Mouse (Mus musculus): ENCODE data around the gene Olfr156.
"Not testable (repeated sequence)": the region's sequence is repeated elsewhere in the genome, so short reads cannot be mapped to it uniquely, and the experiment has no call there.

The Olfr156 gene

DNA sequence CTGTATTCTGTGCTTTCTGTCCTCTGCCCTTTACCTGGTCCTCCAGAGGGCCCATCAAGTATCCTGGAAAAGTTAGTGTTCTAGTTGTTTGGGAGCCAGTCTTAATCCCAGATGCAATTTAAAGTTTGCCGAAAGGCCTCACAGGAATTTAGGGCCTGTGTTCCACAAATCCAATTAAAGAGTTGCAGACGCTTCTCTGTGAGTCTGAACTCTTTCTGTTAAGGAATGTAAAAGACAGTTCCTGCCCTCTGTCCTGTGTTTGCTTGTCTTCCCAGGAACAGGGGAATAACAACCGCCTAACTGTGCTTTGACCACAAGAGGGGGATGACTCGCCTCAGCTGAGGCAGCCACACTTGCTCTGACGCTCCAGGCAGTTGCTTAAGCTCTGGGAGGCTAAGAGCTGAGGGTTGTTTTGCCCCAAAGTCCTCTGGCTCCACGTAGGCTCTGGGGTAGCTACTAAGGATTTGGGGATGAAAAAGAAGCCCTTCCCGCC, at the start of gene Olfr156:
TSS of gene Olfr156 (minus strand) at position 51 of the 493 bp plus-strand sequence.
- peak; percentile 55 for DNase-seq (ENCODE audit: low spot score)

DNA sequence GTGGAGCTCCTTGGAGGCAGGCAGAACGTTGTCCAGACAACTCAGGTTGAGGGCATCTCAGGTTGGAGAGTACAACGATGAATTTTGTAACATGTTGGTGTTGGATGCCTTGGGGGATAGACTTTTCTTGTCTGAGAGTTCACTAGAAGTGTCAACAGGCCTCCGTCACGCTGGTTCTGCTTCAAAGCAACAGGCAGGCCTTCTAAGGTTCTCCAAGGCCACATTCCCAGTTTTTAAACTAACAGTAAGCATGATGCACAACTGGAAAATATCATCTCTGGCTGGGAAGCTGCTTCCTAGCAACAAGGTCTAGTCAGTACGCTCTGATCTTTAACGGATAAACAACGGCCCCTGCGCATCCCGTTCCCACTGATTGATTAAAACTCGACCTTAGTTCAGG, 46.1 kb upstream of the Olfr156 start:
- no peak for DNase-seq (ENCODE audit: low spot score)

GRCm38 (mm10) chr4:43863298-43863697, 39.6 kb upstream of the Olfr156 start:
- no peak for DNase-seq (ENCODE audit: low spot score)

DNA sequence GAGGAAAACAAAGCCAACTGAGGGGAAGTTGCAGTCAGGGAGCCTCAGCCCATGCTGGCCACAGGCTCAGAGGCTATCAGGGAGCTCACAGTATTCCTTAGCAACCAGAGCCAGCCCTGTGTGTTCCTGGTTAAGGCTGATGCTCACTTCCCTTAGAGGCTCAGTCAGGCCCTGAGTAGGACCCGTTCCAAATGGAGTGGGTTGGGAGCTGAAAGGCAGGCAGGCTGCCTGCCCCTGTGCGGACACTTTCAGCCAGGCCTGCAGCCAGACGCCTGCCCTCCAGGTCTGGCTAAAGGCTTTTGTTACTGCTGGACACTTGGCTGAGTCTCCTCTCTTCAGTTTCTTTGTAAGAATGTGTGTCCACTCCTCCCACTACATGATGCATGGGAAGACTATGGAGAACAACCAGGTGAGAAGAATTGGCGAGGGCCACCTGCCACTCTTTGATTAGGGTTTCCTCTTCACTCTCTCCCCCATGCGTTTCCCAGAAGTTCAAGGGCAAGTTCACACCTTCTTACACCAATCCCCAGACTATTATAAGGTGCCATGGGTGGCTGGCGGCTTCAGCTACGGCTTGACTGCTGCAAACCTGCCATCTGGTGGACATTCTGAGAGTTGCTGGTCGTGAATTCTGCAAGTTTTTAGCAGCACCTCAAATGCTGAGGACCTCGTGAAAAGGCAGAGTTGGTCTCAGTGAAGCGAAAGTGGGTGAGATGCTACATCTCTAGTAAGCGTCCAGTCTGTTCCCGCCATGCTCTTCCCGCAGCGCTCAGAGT, 37.2 kb upstream of the Olfr156 start:
- DNase-seq (ENCODE audit: low spot score) = peak; percentile 82

GRCm38 (mm10) chr4:43859886-43860285, 36.2 kb upstream of the Olfr156 start:
- peak; percentile 39 for DNase-seq (ENCODE audit: low spot score)

- DNase-seq (ENCODE audit: low spot score) = no peak
Observed at GRCm38 (mm10) chr4:43854101-43854500, 30.4 kb upstream of the Olfr156 start.

DNA sequence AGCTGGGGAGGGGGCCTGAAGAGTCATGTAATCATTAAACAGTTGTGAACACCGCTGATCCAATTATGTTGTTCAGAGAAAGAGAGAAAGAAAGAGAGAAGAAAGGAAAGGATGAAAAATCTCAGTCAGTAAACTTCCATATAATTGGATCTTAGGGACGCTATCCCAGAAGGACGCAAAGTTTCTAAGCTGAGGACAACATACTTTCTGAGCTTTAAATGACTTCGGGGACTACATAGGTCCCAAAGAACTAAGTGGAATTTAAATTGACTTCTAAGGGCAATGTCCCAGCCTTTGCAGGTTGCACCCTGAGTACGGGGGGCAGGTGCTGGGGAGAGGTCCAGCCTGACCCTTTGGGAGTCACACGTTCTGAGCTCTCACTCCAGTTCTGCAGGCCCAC, 27.6 kb upstream of the Olfr156 start, which contains the start of gene Olfr155:
TSS of gene Olfr155 (plus strand) at position 301 of the 400 bp plus-strand sequence.
- no peak for DNase-seq (ENCODE audit: low spot score)

DNA sequence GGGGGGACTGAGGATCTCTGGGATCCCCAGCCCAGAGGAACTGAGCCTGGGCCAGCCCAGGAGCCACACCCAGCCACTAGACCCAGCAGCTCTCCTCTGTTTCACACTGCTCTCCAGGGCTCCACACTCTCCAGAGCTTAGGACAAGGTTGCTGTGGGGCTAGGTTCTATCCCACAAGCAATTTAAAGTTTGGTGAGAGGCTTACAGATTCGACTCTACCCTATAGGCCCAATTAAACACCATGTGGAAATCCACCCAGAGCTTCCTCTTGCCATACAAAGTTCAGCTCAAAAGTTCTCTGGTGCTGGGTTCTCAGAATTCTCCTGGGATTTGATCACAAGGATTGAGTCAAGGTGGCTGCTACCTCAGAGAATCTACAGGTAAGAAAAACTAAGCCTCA, 16.4 kb upstream of the Olfr156 start, which contains the start of gene Olfr157:
TSS of gene Olfr157 (minus strand) at position 101 of the 400 bp plus-strand sequence.
- peak; percentile 29 for DNase-seq (ENCODE audit: low spot score)

- peak; percentile 21 for DNase-seq (ENCODE audit: low spot score)
Observed at GRCm38 (mm10) chr4:43838326-43838725, 14.6 kb upstream of the Olfr156 start.

DNA sequence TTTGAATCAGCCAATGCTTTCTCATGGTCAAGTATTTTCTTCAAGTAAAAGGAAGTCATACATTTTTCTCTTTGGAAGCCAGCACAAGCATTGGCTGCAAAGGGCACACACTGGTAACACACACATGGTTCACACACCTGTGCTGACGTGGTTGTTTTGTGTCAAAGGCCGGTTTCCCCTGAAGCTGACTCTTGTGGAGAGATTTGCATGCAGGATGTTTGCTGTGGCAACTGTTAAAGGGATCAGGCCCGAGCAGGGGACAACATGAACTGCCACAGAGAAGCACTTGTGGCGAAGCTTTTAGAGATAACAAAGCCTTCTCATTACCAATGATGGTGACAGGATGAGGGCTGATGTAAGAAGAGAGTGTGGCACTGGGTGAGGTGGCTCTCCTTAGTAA, 11.1 kb upstream of the Olfr156 start:
- DNase-seq (ENCODE audit: low spot score) = peak; percentile 14

DNA sequence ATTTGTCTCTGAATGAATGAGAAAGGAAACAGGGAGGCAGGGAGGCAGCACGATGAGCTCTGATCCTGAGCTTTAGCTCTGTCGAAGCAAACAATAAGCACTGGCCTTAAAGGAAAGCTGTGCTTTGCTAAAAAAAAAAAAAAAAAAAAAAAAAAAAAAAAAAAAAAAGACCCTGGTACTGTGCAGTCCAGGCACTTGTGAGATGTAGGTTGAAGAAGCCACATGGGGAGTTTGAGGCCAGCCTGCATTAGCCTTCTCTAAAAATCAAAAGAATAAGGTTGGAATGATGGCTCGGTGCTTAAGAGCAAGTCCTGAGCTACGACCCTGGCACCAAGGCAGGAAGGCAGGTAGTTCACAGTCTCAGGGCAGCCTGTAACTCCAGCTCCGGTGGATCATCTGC, 10.1 kb upstream of the Olfr156 start:
- peak; percentile 9 for DNase-seq (ENCODE audit: low spot score)

GRCm38 (mm10) chr4:43832031-43832430, 8.3 kb upstream of the Olfr156 start:
- peak; percentile 48 for DNase-seq (ENCODE audit: low spot score)

DNA sequence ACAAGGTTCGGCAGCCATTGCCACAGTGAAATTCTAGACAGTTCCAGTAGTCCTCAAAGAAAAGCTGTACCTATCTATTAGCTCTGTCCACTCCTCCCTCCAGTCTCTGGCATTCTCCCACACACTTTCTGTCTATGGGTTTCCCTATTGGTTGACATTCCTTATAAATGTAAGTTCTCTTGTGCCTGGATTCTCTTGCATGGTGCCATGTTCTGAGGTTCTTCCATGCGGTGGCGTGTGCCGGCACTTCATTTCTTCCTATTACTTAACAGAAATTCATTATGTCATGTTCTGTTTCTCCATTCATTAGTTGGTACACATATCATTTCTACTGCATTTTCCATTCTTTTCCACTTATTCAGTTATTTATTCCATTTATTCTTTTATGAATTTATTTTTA, 5.1 kb upstream of the Olfr156 start:
- no peak for DNase-seq (ENCODE audit: low spot score)

GRCm38 (mm10) chr4:43822896-43823550, 672 bp downstream of the Olfr156 start:
- no peak for DNase-seq (ENCODE audit: low spot score)

DNA sequence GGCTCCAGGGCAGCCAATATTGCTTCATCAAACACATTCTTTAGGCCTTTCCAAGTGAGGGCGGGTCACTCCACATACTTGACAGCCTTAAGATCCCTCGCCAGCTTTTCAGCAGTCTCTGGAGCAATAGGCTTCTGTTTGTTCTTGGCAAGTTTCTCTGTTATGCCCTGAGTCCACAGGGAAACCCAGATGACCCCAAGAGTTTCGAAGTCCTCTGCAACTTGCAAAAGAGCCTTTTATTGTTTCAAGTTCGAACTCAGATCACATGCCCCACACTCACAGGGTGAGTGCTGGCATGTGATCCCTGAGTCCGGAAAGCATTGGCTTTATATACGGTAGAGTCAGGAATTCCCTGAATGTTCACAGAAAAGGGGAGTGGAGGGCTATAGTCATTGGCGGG, 24.8 kb downstream of the Olfr156 start:
- DNase-seq (ENCODE audit: low spot score) = no peak

- not testable (repeated sequence) for DNase-seq (ENCODE audit: low spot score)
Observed at GRCm38 (mm10) chr4:43795844-43796243, 27.9 kb downstream of the Olfr156 start.

DNA sequence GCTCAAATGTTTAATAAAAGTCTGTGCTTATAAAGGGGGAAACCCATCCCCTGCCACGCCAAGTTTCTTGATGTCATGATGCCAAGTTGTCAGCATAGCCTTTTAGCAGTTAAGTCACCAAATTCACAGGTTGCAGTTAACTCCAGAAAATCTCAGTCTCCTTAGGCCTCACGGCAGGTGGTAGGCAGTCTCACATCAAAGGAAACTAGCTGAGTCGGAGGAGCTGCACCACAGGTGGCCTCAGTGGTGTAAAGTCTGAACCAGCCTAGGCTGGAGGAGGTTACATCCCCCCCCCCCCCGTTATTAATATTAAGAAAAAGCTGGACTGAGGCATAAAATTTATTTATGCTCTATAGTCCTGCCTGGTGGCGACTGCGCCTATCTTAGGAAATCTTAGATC, 28.4 kb downstream of the Olfr156 start:
- no peak for DNase-seq (ENCODE audit: low spot score)

GRCm38 (mm10) chr4:43772304-43772703, 51.4 kb downstream of the Olfr156 start:
- DNase-seq (ENCODE audit: low spot score) = no peak

GRCm38 (mm10) chr4:43771626-43772025, 52.1 kb downstream of the Olfr156 start:
- DNase-seq (ENCODE audit: low spot score) = peak; percentile 30

DNA sequence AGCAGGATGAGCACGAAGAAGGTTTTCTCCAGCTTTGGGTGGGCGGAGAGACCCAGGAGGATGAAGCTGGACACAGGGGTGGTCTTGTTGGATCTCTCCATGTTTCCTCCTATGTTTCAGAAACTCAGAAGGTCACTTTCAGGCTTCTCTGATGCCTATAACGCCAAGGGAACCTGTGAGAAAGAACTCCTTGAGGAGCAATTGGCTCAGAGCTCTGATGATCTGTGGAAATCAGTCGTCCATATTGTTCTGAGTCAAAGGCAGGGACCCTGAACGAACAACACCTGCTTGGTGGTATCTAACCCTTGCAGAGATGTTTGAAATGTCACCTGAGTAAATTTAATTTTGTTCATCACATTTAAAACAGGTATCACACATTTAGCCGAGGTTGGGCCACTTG, 52.8 kb downstream of the Olfr156 start, which contains the start of gene Olfr159:
TSS of gene Olfr159 (minus strand) at position 101 of the 400 bp plus-strand sequence.
- peak; percentile 16 for DNase-seq (ENCODE audit: low spot score)
